Mouse (Mus musculus): ENCODE measurements around the gene Zbtb20. TPM values are rescaled to one million over a fixed set of nuclear protein-coding genes. Genes with fewer than 3 reads are reported as not detected.

The Zbtb20 gene
- polyA plus RNA-seq, 1 experiment: 72.7 TPM

- WGBS: 91% methylated on average over 3 of the region's 3 CpGs
These were observed 483.9 kb downstream of the Zbtb20 start for GRCm38 (mm10) chr16:43359546-43359945.

GRCm38 (mm10) chr16:43360112-43360511, 484.4 kb downstream of the Zbtb20 start:
- 95% methylated on average over 2 of the region's 2 CpGs for WGBS
- Histone ChIP-seq H3K27ac (ENCODE audit: insufficient read depth, low read depth, low read length) (no peak overlapping the region), H3K4me3 (ENCODE audit: insufficient read depth, low read depth, low read length) (no peak overlapping the region), H3K4me1 (ENCODE audit: control insufficient read depth, insufficient read depth, low read length) (peaks cover 10% of the 10 kb centered on the region)
- no peak for TF ChIP-seq POLR2A (IDR thresholded peaks at IDR 0.05; ENCODE audit: insufficient read depth, low read depth, low read length)
- TF ChIP-seq CTCF (IDR thresholded peaks at IDR 0.05; ENCODE audit: insufficient read depth, low read depth, low read length): no peak

More at GRCm38 (mm10) chr16:43359546-43359945, 483.9 kb downstream of the Zbtb20 start:
- H3K4me1 ChIP-seq (ENCODE audit: control insufficient read depth, insufficient read depth, low read length): peaks cover 10% of the 10 kb centered on the region
- TF ChIP-seq POLR2A (IDR thresholded peaks at IDR 0.05; ENCODE audit: insufficient read depth, low read depth, low read length): no peak
- H3K27ac ChIP-seq (ENCODE audit: insufficient read depth, low read depth, low read length): no peak overlapping the region
- no peak overlapping the region for H3K4me3 ChIP-seq (ENCODE audit: insufficient read depth, low read depth, low read length)

- Histone ChIP-seq H3K4me3 (ENCODE audit: insufficient read depth, low read depth, low read length) (no peak overlapping the region), H3K27ac (ENCODE audit: insufficient read depth, low read depth, low read length) (no peak overlapping the region), H3K4me1 (ENCODE audit: control insufficient read depth, insufficient read depth, low read length) (peaks cover 10% of the 10 kb centered on the region)
- 89% methylated on average over 7 of the region's 7 CpGs for WGBS
- no peak for TF ChIP-seq POLR2A (IDR thresholded peaks at IDR 0.05; ENCODE audit: insufficient read depth, low read depth, low read length)
- TF ChIP-seq CTCF (IDR thresholded peaks at IDR 0.05; ENCODE audit: insufficient read depth, low read depth, low read length): no peak
These were observed 485.3 kb downstream of the Zbtb20 start for GRCm38 (mm10) chr16:43360838-43361480.

GRCm38 (mm10) chr16:43362651-43363300, 487.1 kb downstream of the Zbtb20 start:
- 54% methylated on average over 9 of the region's 9 CpGs for WGBS
- Histone ChIP-seq H3K4me1 (ENCODE audit: control insufficient read depth, insufficient read depth, low read length) (peaks cover 10% of the 10 kb centered on the region), H3K4me3 (ENCODE audit: insufficient read depth, low read depth, low read length) (no peak overlapping the region), H3K27ac (ENCODE audit: insufficient read depth, low read depth, low read length) (no peak overlapping the region)
- no peak for TF ChIP-seq POLR2A (IDR thresholded peaks at IDR 0.05; ENCODE audit: insufficient read depth, low read depth, low read length)
- TF ChIP-seq CTCF (IDR thresholded peaks at IDR 0.05; ENCODE audit: insufficient read depth, low read depth, low read length): no peak

- Histone ChIP-seq H3K4me1 (ENCODE audit: control insufficient read depth, insufficient read depth, low read length) (peaks cover 10% of the 10 kb centered on the region), H3K4me3 (ENCODE audit: insufficient read depth, low read depth, low read length) (no peak overlapping the region), H3K27ac (ENCODE audit: insufficient read depth, low read depth, low read length) (no peak overlapping the region)
- WGBS: 45% methylated on average over 6 of the region's 6 CpGs
- TF ChIP-seq CTCF (IDR thresholded peaks at IDR 0.05; ENCODE audit: insufficient read depth, low read depth, low read length) (no peak), POLR2A (IDR thresholded peaks at IDR 0.05; ENCODE audit: insufficient read depth, low read depth, low read length) (no peak)
These were observed 487.6 kb downstream of the Zbtb20 start for GRCm38 (mm10) chr16:43363316-43363715.

GRCm38 (mm10) chr16:43363751-43364515, 488.3 kb downstream of the Zbtb20 start:
- H3K27ac ChIP-seq (ENCODE audit: insufficient read depth, low read depth, low read length): peak overlapping the region; percentile 42
- TF ChIP-seq CTCF (IDR thresholded peaks at IDR 0.05; ENCODE audit: insufficient read depth, low read depth, low read length) (no peak), POLR2A (IDR thresholded peaks at IDR 0.05; ENCODE audit: insufficient read depth, low read depth, low read length) (no peak)
- peak overlapping the region; percentile 9; the same call in 1 of the 2 replicates for H3K4me3 ChIP-seq (ENCODE audit: insufficient read depth, low read depth, low read length)
- H3K4me1 ChIP-seq (ENCODE audit: control insufficient read depth, insufficient read depth, low read length): peaks cover 10% of the 10 kb centered on the region
- 33% methylated on average over 7 of the region's 7 CpGs for WGBS

GRCm38 (mm10) chr16:43364516-43364910, 488.8 kb downstream of the Zbtb20 start:
- no peak overlapping the region for H3K4me3 ChIP-seq (ENCODE audit: insufficient read depth, low read depth, low read length)
- peak overlapping the region; percentile 42 for H3K27ac ChIP-seq (ENCODE audit: insufficient read depth, low read depth, low read length)
- TF ChIP-seq POLR2A (IDR thresholded peaks at IDR 0.05; ENCODE audit: insufficient read depth, low read depth, low read length) (no peak), CTCF (IDR thresholded peaks at IDR 0.05; ENCODE audit: insufficient read depth, low read depth, low read length) (no peak)
- H3K4me1 ChIP-seq (ENCODE audit: control insufficient read depth, insufficient read depth, low read length): peaks cover 10% of the 10 kb centered on the region
- 90% methylated on average over 6 of the region's 6 CpGs for WGBS

- H3K27ac ChIP-seq (ENCODE audit: insufficient read depth, low read depth, low read length): no peak overlapping the region
- H3K4me3 ChIP-seq (ENCODE audit: insufficient read depth, low read depth, low read length): no peak overlapping the region
- H3K4me1 ChIP-seq (ENCODE audit: control insufficient read depth, insufficient read depth, low read length): peaks cover 10% of the 10 kb centered on the region
- no peak for TF ChIP-seq CTCF (IDR thresholded peaks at IDR 0.05; ENCODE audit: insufficient read depth, low read depth, low read length)
- TF ChIP-seq POLR2A (IDR thresholded peaks at IDR 0.05; ENCODE audit: insufficient read depth, low read depth, low read length): no peak
- 93% methylated on average over 3 of the region's 3 CpGs for WGBS
These were observed 489.6 kb downstream of the Zbtb20 start for GRCm38 (mm10) chr16:43365277-43365676.

GRCm38 (mm10) chr16:43370496-43371020, 494.9 kb downstream of the Zbtb20 start:
- TF ChIP-seq CTCF (IDR thresholded peaks at IDR 0.05; ENCODE audit: insufficient read depth, low read depth, low read length) (no peak), POLR2A (IDR thresholded peaks at IDR 0.05; ENCODE audit: insufficient read depth, low read depth, low read length) (no peak)
- 91% methylated on average over 3 of the region's 3 CpGs for WGBS
- Histone ChIP-seq H3K27ac (ENCODE audit: insufficient read depth, low read depth, low read length) (no peak overlapping the region), H3K4me3 (ENCODE audit: insufficient read depth, low read depth, low read length) (no peak overlapping the region), H3K4me1 (ENCODE audit: control insufficient read depth, insufficient read depth, low read length) (no peaks in the 10 kb centered on the region)

Data from olfactory bulb, adult 2 months (tissue).